Mouse (Mus musculus): ENCODE measurements around the gene Prr12. TPM values are rescaled to one million over a fixed set of nuclear protein-coding genes. Genes with fewer than 3 reads are reported as not detected.

The Prr12 gene
- polyA plus RNA-seq, 1 experiment from 2014 or later = 14.0 TPM

DNA sequence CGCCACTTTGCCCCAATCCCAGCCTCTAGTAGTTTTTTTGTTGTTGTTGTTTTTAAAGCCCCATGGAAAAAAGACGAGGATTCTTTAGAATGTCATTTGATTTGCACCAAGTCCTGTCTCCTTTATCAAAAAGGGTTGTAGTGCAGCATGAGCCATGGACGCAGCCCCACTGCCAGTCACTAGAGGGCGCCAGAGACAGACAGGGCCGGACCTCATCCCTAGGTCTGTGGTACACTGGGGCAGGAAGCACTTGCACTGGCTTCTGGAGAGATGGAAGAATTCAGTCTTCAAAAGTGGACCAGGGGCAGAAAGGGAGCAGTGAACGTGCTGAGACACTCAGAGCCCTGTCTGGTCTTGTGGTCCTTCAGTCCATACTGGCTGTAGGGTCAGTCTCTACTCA, 69.6 kb downstream of the Prr12 start:
- H3K4me3 ChIP-seq = no peak overlapping the region

DNA sequence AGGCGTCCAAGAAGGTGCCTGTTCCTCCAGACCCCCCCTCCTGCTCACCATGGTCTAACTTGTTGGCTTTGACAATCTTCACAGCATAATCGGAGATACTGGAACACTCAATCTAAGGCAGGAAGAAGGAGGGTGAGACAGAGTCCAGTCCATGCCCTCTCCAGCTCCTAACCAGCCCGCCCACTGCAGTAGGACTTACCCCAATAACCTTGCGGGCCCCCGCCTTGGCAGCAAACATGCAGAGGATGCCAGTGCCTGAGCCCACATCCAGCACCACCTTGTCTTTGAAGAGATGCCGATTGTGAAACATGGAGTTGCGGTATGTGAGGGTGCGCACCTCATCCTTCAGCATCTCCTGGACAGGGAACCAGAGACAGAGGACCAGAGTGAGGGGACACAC, 71.1 kb downstream of the Prr12 start:
- peaks cover 69% of the 10 kb centered on the region for H3K36me3 ChIP-seq
- ATAC-seq (ENCODE audit: low FRiP score) = no peak
- WGBS = 97% methylated on average over 8 of the region's 8 CpGs

More for the DNA sequence above, 69.6 kb downstream of the Prr12 start:
- Histone ChIP-seq H3K4me1 (peaks cover 28% of the 10 kb centered on the region), H3K27me3 (no peaks in the 10 kb centered on the region), H3K4me2 (replicated peaks) (0 out of 2 replicates have a peak overlapping the region, but pooled peaks have one; percentile 14), H3K36me3 (peaks cover 53% of the 10 kb centered on the region), H3K9me3 (replicated peaks) (no peaks in the 10 kb centered on the region), H3K9ac (no peak overlapping the region), H3K27ac (no peak overlapping the region)
- no peak for ATAC-seq (ENCODE audit: low FRiP score)
- WGBS = 38% methylated on average over 6 of the region's 6 CpGs

DNA sequence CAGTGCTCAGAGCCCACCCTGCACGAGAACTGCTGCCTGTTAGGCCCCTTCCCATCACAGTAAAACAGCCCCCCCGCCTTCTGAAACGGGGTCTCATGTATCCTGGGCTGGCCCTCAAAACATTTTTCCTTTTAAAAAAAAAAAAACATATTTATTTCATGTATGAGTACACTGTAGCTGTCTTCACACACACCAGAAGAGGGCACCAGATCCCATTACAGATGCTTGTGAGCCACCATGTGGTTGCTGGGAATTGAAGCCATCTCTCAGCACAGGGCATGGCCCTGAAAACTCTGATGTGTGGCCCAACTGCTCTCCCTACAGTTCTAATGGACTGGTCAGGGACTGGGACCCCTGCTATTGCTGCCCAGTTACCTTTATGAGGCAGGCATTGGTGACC, 74.4 kb downstream of the Prr12 start:
- no peak for ATAC-seq (ENCODE audit: low FRiP score)
- no peak overlapping the region for H3K4me3 ChIP-seq
- H3K9me3 ChIP-seq (replicated peaks) = no peaks in the 10 kb centered on the region
- H3K9ac ChIP-seq = no peak overlapping the region
- H3K27me3 ChIP-seq = no peaks in the 10 kb centered on the region
- H3K36me3 ChIP-seq = peaks cover 78% of the 10 kb centered on the region
- 97% methylated on average over 3 of the region's 3 CpGs for WGBS
- H3K27ac ChIP-seq = no peak overlapping the region
- peaks cover 17% of the 10 kb centered on the region for H3K4me1 ChIP-seq
- no peak overlapping the region for H3K4me2 ChIP-seq (replicated peaks)

More for the DNA sequence above, 71.1 kb downstream of the Prr12 start:
- H3K9ac ChIP-seq = no peak overlapping the region
- no peak overlapping the region for H3K4me3 ChIP-seq
- H3K4me1 ChIP-seq = peaks cover 25% of the 10 kb centered on the region
- no peak overlapping the region for H3K4me2 ChIP-seq (replicated peaks)
- no peak overlapping the region for H3K27ac ChIP-seq
- H3K9me3 ChIP-seq (replicated peaks) = no peaks in the 10 kb centered on the region
- no peaks in the 10 kb centered on the region for H3K27me3 ChIP-seq

Small RNA genes within 50 kb of the gene (microRNA-seq; reads per million reads assigned to microRNA genes)
- gene Mir7054 = 0.81 reads per million

Other genes with a start within 250 kb of the Prr12 start
- 69.8 and 73.9 TPM in 2 replicates for gene Nup62, start 236.8 kb downstream of the Prr12 start, polyA plus RNA-seq (2016; fragmentation: Nextera tagmentation; extraction: Ambion mirVana)
- 1.8 and 2.5 TPM in 2 replicates for gene Il4i1, start 236.5 kb downstream of the Prr12 start, polyA plus RNA-seq (2016; fragmentation: Nextera tagmentation; extraction: Ambion mirVana)
- 3.9 and 4.6 TPM in 2 replicates for gene Atf5, start 236.2 kb downstream of the Prr12 start, polyA plus RNA-seq (2016; fragmentation: Nextera tagmentation; extraction: Ambion mirVana)
- gene Akt1s1, start 203.9 kb downstream of the Prr12 start, polyA plus RNA-seq (2016; fragmentation: Nextera tagmentation; extraction: Ambion mirVana) = 99.3 and 101 TPM in 2 replicates
- 103 and 110 TPM in 2 replicates for gene Tbc1d17, start 203.8 kb downstream of the Prr12 start, polyA plus RNA-seq (2016; fragmentation: Nextera tagmentation; extraction: Ambion mirVana)
- gene Pnkp, start 195.7 kb downstream of the Prr12 start, polyA plus RNA-seq (2016; fragmentation: Nextera tagmentation; extraction: Ambion mirVana) = 34.7 and 35.1 TPM in 2 replicates
- 606 and 662 TPM in 2 replicates for gene Ptov1, start 183.1 kb downstream of the Prr12 start, polyA plus RNA-seq (2016; fragmentation: Nextera tagmentation; extraction: Ambion mirVana)
- gene Med25, start 160.2 kb downstream of the Prr12 start, polyA plus RNA-seq (2016; fragmentation: Nextera tagmentation; extraction: Ambion mirVana) = 153 and 155 TPM in 2 replicates
- 19.1 and 22.7 TPM in 2 replicates for gene Fuz, start 156.8 kb downstream of the Prr12 start, polyA plus RNA-seq (2016; fragmentation: Nextera tagmentation; extraction: Ambion mirVana)
- 103 and 107 TPM in 2 replicates for gene Ap2a1, start 123.4 kb downstream of the Prr12 start, polyA plus RNA-seq (2016; fragmentation: Nextera tagmentation; extraction: Ambion mirVana)
- not detected in 2 replicates for gene Tsks, start 109.7 kb downstream of the Prr12 start, polyA plus RNA-seq (2016; fragmentation: Nextera tagmentation; extraction: Ambion mirVana)
- gene Cpt1c, start 78.0 kb downstream of the Prr12 start, polyA plus RNA-seq (2016; fragmentation: Nextera tagmentation; extraction: Ambion mirVana) = 42.8 and 44.2 TPM in 2 replicates
- gene Prmt1, start 66.3 kb downstream of the Prr12 start, polyA plus RNA-seq (2016; fragmentation: Nextera tagmentation; extraction: Ambion mirVana) = 551 and 566 TPM in 2 replicates
- 62.7 and 74.3 TPM in 2 replicates for gene Irf3, start 55.2 kb downstream of the Prr12 start, polyA plus RNA-seq (2016; fragmentation: Nextera tagmentation; extraction: Ambion mirVana)
- gene Bcl2l12, start 54.2 kb downstream of the Prr12 start, polyA plus RNA-seq (2016; fragmentation: Nextera tagmentation; extraction: Ambion mirVana) = 46.7 and 46.8 TPM in 2 replicates
- 50.6 and 52.4 TPM in 2 replicates for gene Scaf1, start 36.5 kb downstream of the Prr12 start, polyA plus RNA-seq (2016; fragmentation: Nextera tagmentation; extraction: Ambion mirVana)
- gene Rras, start 34.9 kb downstream of the Prr12 start, polyA plus RNA-seq (2016; fragmentation: Nextera tagmentation; extraction: Ambion mirVana) = 22.6 and 23.2 TPM in 2 replicates
- gene Nosip, start 9.5 kb upstream of the Prr12 start, polyA plus RNA-seq (2016; fragmentation: Nextera tagmentation; extraction: Ambion mirVana) = 55.9 and 60.0 TPM in 2 replicates
- gene Prrg2, start 9.8 kb upstream of the Prr12 start, polyA plus RNA-seq (2016; fragmentation: Nextera tagmentation; extraction: Ambion mirVana) = 17.8 and 18.0 TPM in 2 replicates
- 177 and 180 TPM in 2 replicates for gene Rcn3, start 39.3 kb upstream of the Prr12 start, polyA plus RNA-seq (2016; fragmentation: Nextera tagmentation; extraction: Ambion mirVana)
- gene Fcgrt, start 51.0 kb upstream of the Prr12 start, polyA plus RNA-seq (2016; fragmentation: Nextera tagmentation; extraction: Ambion mirVana) = 20.2 and 21.0 TPM in 2 replicates
- gene Rps11, start 71.6 kb upstream of the Prr12 start, polyA plus RNA-seq (2016; fragmentation: Nextera tagmentation; extraction: Ambion mirVana) = 982 and 1,135 TPM in 2 replicates
- gene Rpl13a, start 75.9 kb upstream of the Prr12 start, polyA plus RNA-seq (2016; fragmentation: Nextera tagmentation; extraction: Ambion mirVana) = 977 and 1,019 TPM in 2 replicates
- 0.31 TPM in 1 of 2 replicates, not detected in the other for gene Gm45713, start 83.3 kb upstream of the Prr12 start, polyA plus RNA-seq (2016; fragmentation: Nextera tagmentation; extraction: Ambion mirVana)
- 0.52 and 1.6 TPM in 2 replicates for gene Flt3l, start 83.6 kb upstream of the Prr12 start, polyA plus RNA-seq (2016; fragmentation: Nextera tagmentation; extraction: Ambion mirVana)
- gene Pih1d1, start 101.4 kb upstream of the Prr12 start, polyA plus RNA-seq (2016; fragmentation: Nextera tagmentation; extraction: Ambion mirVana) = 90.3 and 91.0 TPM in 2 replicates
- gene Aldh16a1, start 101.7 kb upstream of the Prr12 start, polyA plus RNA-seq (2016; fragmentation: Nextera tagmentation; extraction: Ambion mirVana) = 33.4 and 39.8 TPM in 2 replicates
- gene Slc17a7, start 111.1 kb upstream of the Prr12 start, polyA plus RNA-seq (2016; fragmentation: Nextera tagmentation; extraction: Ambion mirVana) = 1.1 and 1.2 TPM in 2 replicates
- gene Gfy, start 126.7 kb upstream of the Prr12 start, polyA plus RNA-seq (2016; fragmentation: Nextera tagmentation; extraction: Ambion mirVana) = not detected in 2 replicates
- gene Pth2, start 128.1 kb upstream of the Prr12 start, polyA plus RNA-seq (2016; fragmentation: Nextera tagmentation; extraction: Ambion mirVana) = not detected in 2 replicates
- 0.46 and 0.48 TPM in 2 replicates for gene Ccdc155, start 152.0 kb upstream of the Prr12 start, polyA plus RNA-seq (2016; fragmentation: Nextera tagmentation; extraction: Ambion mirVana)
- 3.0 and 3.4 TPM in 2 replicates for gene Dkkl1, start 159.3 kb upstream of the Prr12 start, polyA plus RNA-seq (2016; fragmentation: Nextera tagmentation; extraction: Ambion mirVana)
- 185 and 208 TPM in 2 replicates for gene Tead2, start 162.9 kb upstream of the Prr12 start, polyA plus RNA-seq (2016; fragmentation: Nextera tagmentation; extraction: Ambion mirVana)
- gene Cd37, start 186.2 kb upstream of the Prr12 start, polyA plus RNA-seq (2016; fragmentation: Nextera tagmentation; extraction: Ambion mirVana) = 1.3 and 1.5 TPM in 2 replicates
- gene Slc6a16, start 188.2 kb upstream of the Prr12 start, polyA plus RNA-seq (2016; fragmentation: Nextera tagmentation; extraction: Ambion mirVana) = 0.10 and 0.28 TPM in 2 replicates
- gene Slc6a21, start 224.6 kb upstream of the Prr12 start, polyA plus RNA-seq (2016; fragmentation: Nextera tagmentation; extraction: Ambion mirVana) = not detected in 2 replicates